Comparison of ENCODE assay signal across 23 mouse cellular contexts in genomic region chr6:53938942-53939341, GRCm38 (mm10). TPM values are rescaled to one million over a fixed set of nuclear protein-coding genes. Genes with fewer than 3 reads are reported as not detected.
A peak's percentile ranks its signal among the peaks of the same experiment; 100 is the strongest.
DNase-seq lines count a peak whose midpoint lies in the region; ATAC-seq and TF ChIP-seq lines count a peak whose summit lies in the region.
"Had no signal": no experiment of that assay in that cellular context is flagged by ENCODE, and none has a peak within 500 bp of the region (broad histone marks: within the 10 kb centered on the region; RNA-seq: fewer than 3 reads in every experiment).

No protein-coding gene starts in this region.

- peaks cover 38% of the 10 kb centered on the region for H3K4me1 ChIP-seq in hindbrain, embryonic 10.5 days (replicated peaks)
- H3K4me1 ChIP-seq in hindbrain, postnatal 0 days (ENCODE audit: insufficient read depth, low read length), result no peaks in the 10 kb centered on the region
- no peaks in the 10 kb centered on the region for H3K4me1 ChIP-seq in forebrain, postnatal 0 days (ENCODE audit: insufficient read depth)
- H3K4me1 ChIP-seq in midbrain, embryonic 10.5 days, result peaks cover 37% of the 10 kb centered on the region

- WGBS in hindbrain, embryonic 10.5 days, result 22% methylated on average over 3 of the region's 3 CpGs
- WGBS in hindbrain, postnatal 0 days, result 27% methylated on average over 3 of the region's 3 CpGs
- WGBS in forebrain, postnatal 0 days, result 22% methylated on average over 3 of the region's 3 CpGs
- 17% methylated on average over 3 of the region's 3 CpGs for WGBS in midbrain, embryonic 10.5 days

- no peaks in the 10 kb centered on the region for H3K9me3 ChIP-seq in hindbrain, embryonic 10.5 days
- no peaks in the 10 kb centered on the region for H3K9me3 ChIP-seq in hindbrain, postnatal 0 days (ENCODE audit: low read length)
- H3K9me3 ChIP-seq in forebrain, postnatal 0 days (ENCODE audit: low read length), result no peaks in the 10 kb centered on the region
- no peaks in the 10 kb centered on the region for H3K9me3 ChIP-seq in midbrain, embryonic 10.5 days (replicated peaks)
- H3K9me3 ChIP-seq: limb, embryonic 15.5 days had no signal

- H3K4me2 ChIP-seq in hindbrain, postnatal 0 days (ENCODE audit: low read depth, low read length), result no peak overlapping the region
- H3K4me2 ChIP-seq in forebrain, postnatal 0 days (ENCODE audit: low read depth), result no peak overlapping the region
- H3K4me2 ChIP-seq: limb, embryonic 15.5 days had no signal

- no peak overlapping the region for H3K9ac ChIP-seq in hindbrain, postnatal 0 days (replicated peaks; ENCODE audit: low read length)
- H3K9ac ChIP-seq in forebrain, postnatal 0 days, result no peak overlapping the region
- H3K9ac ChIP-seq: limb, embryonic 15.5 days had no signal

- peak overlapping the region; percentile 19; the same call in 1 of the 2 replicates for H3K27ac ChIP-seq in hindbrain, embryonic 10.5 days
- no peak overlapping the region for H3K27ac ChIP-seq in hindbrain, postnatal 0 days
- H3K27ac ChIP-seq in forebrain, postnatal 0 days (ENCODE audit: low read depth, low read length), result no peak overlapping the region
- H3K27ac ChIP-seq in midbrain, embryonic 10.5 days (replicated peaks), result 0 out of 2 replicates have a peak overlapping the region, but pooled peaks have one; percentile 13
- H3K27ac ChIP-seq: limb, embryonic 15.5 days; macrophage had no signal

- no peak for TF ChIP-seq CTCF in hindbrain, postnatal 0 days (IDR thresholded peaks at IDR 0.05; ENCODE audit: low read depth)
- no peak for TF ChIP-seq CTCF in forebrain, postnatal 0 days (IDR thresholded peaks at IDR 0.05; ENCODE audit: low read depth)

- H3K27me3 ChIP-seq in hindbrain, embryonic 10.5 days (ENCODE audit: insufficient read depth, poor library complexity, severe bottlenecking), result peaks cover 6% of the 10 kb centered on the region; the same call in 1 of the 2 replicates
- H3K27me3 ChIP-seq in hindbrain, postnatal 0 days (ENCODE audit: insufficient read depth, low read length), result no peaks in the 10 kb centered on the region
- no peaks in the 10 kb centered on the region for H3K27me3 ChIP-seq in forebrain, postnatal 0 days (ENCODE audit: insufficient read depth, low read length)
- peaks cover 48% of the 10 kb centered on the region for H3K27me3 ChIP-seq in midbrain, embryonic 10.5 days (ENCODE audit: low read depth, poor library complexity, severe bottlenecking)
- H3K27me3 ChIP-seq: limb, embryonic 15.5 days had no signal

- H3K4me3 ChIP-seq in hindbrain, embryonic 10.5 days, result no peak overlapping the region
- H3K4me3 ChIP-seq in hindbrain, postnatal 0 days (ENCODE audit: low read length), result no peak overlapping the region
- H3K4me3 ChIP-seq in forebrain, postnatal 0 days (ENCODE audit: low read depth, low read length), result no peak overlapping the region
- H3K4me3 ChIP-seq in midbrain, embryonic 10.5 days, result no peak overlapping the region
- H3K4me3 ChIP-seq: limb, embryonic 15.5 days had no signal

- DNase-seq in hindbrain, embryonic 10.5 days (ENCODE audit: low spot score), result peak; percentile 34
- no peak for DNase-seq in hindbrain, postnatal 0 days (ENCODE audit: low spot score)
- no peak for DNase-seq in forebrain, postnatal 0 days
- no peak for DNase-seq in midbrain, embryonic 10.5 days (ENCODE audit: low spot score)
- DNase-seq in retina, postnatal 1 day, result peak; percentile 89
- no peak for DNase-seq in cerebellum, postnatal 36 days
- DNase-seq: adrenal gland, adult 2 months; cerebellum, adult 18-20 months; embryo, embryonic 11 days; heart, adult 11 months; kidney, adult 2 months; kidney, postnatal 4 days; lung, adult 18-20 months; right cerebral cortex, adult 18-20 months; thymus, postnatal 4 days had no signal

- H3K36me3 ChIP-seq in hindbrain, embryonic 10.5 days, result no peaks in the 10 kb centered on the region
- no peaks in the 10 kb centered on the region for H3K36me3 ChIP-seq in hindbrain, postnatal 0 days (ENCODE audit: insufficient read depth, low read length)
- H3K36me3 ChIP-seq in forebrain, postnatal 0 days (ENCODE audit: insufficient read depth), result no peaks in the 10 kb centered on the region
- H3K36me3 ChIP-seq in midbrain, embryonic 10.5 days, result no peaks in the 10 kb centered on the region
- H3K36me3 ChIP-seq: limb, embryonic 15.5 days had no signal

- ATAC-seq in hindbrain, postnatal 0 days, result no peak
- ATAC-seq in forebrain, postnatal 0 days, result peak; percentile 83; the same call in 1 of the 2 replicates
- ATAC-seq in activated CD4-positive, CD25-positive, alpha-beta regulatory T cell, adult 4 months, result no peak

RNA-seq across cellular contexts. Expression of gene Cpvl, which starts 39.5 kb away (rescaled TPM):
- 0.24 TPM in 1 of 2 replicates, not detected in the other for polyA plus RNA-seq in hindbrain, embryonic 10.5 days (2016; fragmentation: Nextera tagmentation; extraction: Ambion mirVana)
- total RNA-seq in hindbrain, postnatal 0 days (2014; rRNA removed), result not detected in 2 replicates
- 0.15 and 0.19 TPM in 2 replicates for polyA plus RNA-seq in hindbrain, postnatal 0 days (2015; fragmentation: Nextera tagmentation; extraction: Ambion mirVana)
- not detected in 2 replicates for total RNA-seq in forebrain, postnatal 0 days (2014; rRNA removed)
- 0.13 TPM in 1 of 2 replicates, not detected in the other for polyA plus RNA-seq in forebrain, postnatal 0 days (2015; fragmentation: Nextera tagmentation; extraction: Ambion mirVana)
- 0.07 TPM in 1 of 2 replicates, not detected in the other for polyA plus RNA-seq in midbrain, embryonic 10.5 days (2016; fragmentation: Nextera tagmentation; extraction: Ambion mirVana)
- not detected for polyA plus RNA-seq in activated CD4-positive, CD25-positive, alpha-beta regulatory T cell, adult 4 months (2017; shearing (Covaris generic))
- total RNA-seq: adrenal gland, adult 2 months; gastrocnemius, adult 18-20 months; left cerebral cortex, adult 18-20 months; neutrophil, adult 5-6 weeks had no signal
- polyA plus RNA-seq: adrenal gland, adult 2 months; C2C12; heart, embryonic 14.5 days; macrophage had no signal

Comparison
In these comparisons a context has a peak if more than half of its experiments do, and no peak if none do; other contexts are left out.
1. DNase-seq: peak in hindbrain, embryonic 10.5 days (single experiment) and retina, postnatal 1 day (single experiment); none in hindbrain, postnatal 0 days (single experiment), forebrain, postnatal 0 days (single experiment), midbrain, embryonic 10.5 days (single experiment) and cerebellum, postnatal 36 days (0 of 2).
2. H3K27ac ChIP-seq: peak in hindbrain, embryonic 10.5 days (single experiment) and midbrain, embryonic 10.5 days (single experiment); none in hindbrain, postnatal 0 days (single experiment) and forebrain, postnatal 0 days (single experiment).